Mouse (Mus musculus): ENCODE results near the gene Skp2.

GRCm38 (mm10) chr15:9071556-9072544 lies 83.4 kb downstream of the Skp2 start:
- TF ChIP-seq POLR2A (IDR thresholded peaks at IDR 0.05; ENCODE audit: low read depth, low read length), result no peak
- no peak for TF ChIP-seq CTCF (IDR thresholded peaks at IDR 0.05; ENCODE audit: extremely low read depth, insufficient read length, insufficient replicate concordance, low read depth, low read length)
